Mouse (Mus musculus) hindlimb bud, embryonic 11.5 days (tissue): ENCODE results near the gene Cfap43.

Source experiments
- DNase-seq: peaks from one replicate; pipeline ENCODE4 v3.0.0-alpha.2; 2012; ENCODE audit warnings: low read depth, low spot score; ENCODE audit errors: extremely low spot score

The Cfap43 gene

DNA sequence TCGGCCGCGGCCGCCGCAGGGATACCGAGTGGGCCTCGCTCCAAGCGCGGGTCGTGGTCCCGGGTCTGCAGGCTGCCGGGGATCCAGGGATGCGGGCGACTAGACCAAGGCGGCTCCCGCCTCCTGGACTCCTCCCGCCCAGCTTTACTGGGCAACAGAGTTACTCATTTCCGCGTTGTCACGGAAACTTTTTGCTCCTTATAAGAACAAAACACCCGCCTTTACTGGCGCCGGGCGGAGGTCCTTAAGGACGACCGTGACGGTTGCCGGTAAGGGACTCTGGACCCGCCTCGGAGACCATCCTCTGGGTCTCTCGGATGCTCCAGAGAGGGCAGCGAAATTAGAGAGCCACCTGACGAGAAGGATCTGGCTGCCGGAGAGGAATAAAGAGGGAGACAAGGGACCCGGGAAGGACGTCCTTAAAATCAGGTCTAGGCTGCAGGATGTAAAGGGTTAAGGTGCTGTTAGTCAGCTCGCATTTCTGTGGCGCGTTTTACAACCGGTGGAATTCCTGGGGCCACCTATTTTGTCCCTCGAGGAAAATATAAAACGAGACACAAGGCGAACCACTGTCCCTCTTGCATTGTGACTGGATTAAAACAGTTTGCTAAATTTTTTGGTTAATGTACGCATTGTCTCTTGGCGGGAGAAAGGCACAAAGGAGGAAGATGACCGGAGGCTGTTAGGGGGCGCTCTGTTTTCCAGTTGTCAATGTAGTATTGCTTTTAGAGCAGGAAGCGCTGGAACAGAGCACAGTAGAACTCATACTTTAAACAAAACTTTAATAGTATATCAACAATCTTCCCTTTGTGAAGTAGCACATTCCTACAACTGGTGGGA is at the start of gene Cfap43, which contains the start of gene Itprip:
Gene Cfap43 (minus strand): TSS at position 162 of the 840 bp plus-strand sequence.
Gene Itprip (minus strand): TSS at position 174 of the 840 bp plus-strand sequence.
- DNase-seq, result peak; percentile 79

DNA sequence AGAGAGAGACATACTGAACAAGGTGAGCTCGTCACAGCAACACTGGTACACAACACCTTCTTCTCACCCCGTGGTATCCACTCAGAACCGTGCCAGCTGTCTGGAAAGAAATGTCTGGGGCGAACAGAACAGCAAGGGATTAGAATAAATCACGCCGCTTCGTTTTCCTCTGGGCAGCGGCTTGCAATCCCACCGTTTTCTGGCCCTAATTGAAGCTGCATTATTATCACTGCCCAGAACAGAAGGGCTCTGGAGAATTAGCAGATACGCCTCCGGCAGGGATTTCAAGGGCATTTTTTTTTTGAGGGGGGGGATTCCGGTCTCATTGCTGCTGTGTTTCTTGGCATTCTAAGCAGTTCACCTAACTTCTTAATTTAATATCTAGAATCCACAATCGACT is 39.1 kb upstream of the Cfap43 start:
- no peak for DNase-seq

DNA sequence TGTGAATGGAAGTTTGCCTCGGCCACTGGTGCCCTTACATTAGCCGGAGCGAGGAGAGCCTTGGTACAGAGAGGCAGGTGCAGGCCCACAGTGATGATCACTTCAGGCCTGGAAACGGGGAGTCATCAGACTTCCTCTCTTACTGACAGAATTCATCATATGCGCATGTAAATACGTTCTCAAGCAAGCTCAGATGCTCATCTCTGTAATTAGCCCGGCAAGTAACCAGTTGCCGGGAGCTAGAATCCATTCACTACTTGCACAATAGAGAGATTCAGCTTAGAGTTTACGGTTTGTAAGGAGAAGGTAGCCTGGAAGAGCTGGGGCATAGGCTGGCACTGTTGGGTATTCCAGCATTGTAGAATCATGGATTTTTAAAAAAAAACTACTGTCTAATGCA is 34.1 kb upstream of the Cfap43 start:
- no peak for DNase-seq

DNA sequence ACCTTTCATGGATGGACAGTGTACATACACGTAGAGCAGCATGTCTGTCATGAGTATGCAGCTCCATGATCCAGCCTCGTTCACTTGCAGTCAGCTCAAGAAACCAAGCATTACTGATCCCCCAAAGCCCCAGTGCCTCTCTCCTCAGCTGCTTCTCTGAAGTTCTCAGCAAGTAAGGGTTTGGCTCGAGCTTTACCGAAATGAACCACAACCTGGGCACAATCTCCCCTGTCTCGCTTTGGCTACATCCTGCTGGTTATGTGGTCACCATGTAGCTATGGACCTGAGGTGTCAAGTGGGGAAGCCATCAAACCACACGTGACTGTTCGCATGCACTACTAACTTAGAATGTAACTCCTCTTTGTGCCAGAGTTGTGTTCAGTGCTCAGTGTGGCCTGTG is 31.9 kb upstream of the Cfap43 start:
- no peak for DNase-seq

DNA sequence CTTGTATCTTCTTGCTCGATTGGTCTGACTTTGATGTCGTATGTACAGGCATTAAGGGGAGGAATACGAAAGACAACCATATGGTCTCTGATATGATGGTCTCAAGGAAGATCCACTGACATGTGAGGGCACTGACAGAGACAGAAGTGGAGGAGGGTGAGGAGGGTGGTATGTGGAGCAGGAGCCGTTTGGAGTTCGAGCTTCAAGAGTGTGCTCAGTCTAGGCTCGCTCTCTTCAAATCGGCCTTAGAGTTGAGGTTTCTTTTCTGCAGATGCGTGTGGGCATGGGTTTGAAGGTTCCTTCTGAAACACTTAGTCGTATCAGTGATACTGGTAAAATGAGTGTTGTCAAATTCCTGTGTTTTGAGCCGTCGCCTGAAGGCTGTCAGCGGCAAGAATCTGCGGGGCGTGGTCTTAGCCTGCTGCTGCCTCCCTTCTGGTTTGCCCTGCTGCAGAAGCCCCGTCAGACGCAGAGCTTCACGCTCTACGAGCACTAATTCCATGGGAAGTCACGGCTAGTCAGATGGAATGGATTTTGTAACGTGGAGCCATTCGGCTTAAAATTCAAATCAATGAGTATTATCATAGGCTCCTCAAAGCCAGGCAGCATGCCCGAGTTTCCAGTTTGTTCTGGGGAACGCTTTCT is 27.9 kb upstream of the Cfap43 start:
- DNase-seq, result no peak

DNA sequence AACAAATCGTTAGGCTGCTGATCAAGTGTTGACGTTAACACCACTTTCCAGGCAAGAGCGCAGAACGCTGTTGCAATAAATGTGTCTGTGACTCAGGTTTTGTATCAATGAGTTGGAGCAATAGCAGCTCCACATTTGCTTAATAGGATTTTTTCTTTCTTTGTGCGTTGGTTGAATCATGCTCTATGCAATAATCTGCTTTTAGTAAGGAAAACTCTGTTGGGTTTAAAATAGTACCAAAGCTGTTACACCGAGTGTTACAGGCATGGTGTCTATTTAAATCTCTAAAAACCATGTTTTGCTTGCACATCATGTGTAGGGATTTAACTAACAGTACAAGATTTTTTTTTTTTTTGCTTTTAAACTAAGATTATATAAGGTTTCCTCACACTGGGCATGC is 20.3 kb upstream of the Cfap43 start:
- DNase-seq, result no peak

DNA sequence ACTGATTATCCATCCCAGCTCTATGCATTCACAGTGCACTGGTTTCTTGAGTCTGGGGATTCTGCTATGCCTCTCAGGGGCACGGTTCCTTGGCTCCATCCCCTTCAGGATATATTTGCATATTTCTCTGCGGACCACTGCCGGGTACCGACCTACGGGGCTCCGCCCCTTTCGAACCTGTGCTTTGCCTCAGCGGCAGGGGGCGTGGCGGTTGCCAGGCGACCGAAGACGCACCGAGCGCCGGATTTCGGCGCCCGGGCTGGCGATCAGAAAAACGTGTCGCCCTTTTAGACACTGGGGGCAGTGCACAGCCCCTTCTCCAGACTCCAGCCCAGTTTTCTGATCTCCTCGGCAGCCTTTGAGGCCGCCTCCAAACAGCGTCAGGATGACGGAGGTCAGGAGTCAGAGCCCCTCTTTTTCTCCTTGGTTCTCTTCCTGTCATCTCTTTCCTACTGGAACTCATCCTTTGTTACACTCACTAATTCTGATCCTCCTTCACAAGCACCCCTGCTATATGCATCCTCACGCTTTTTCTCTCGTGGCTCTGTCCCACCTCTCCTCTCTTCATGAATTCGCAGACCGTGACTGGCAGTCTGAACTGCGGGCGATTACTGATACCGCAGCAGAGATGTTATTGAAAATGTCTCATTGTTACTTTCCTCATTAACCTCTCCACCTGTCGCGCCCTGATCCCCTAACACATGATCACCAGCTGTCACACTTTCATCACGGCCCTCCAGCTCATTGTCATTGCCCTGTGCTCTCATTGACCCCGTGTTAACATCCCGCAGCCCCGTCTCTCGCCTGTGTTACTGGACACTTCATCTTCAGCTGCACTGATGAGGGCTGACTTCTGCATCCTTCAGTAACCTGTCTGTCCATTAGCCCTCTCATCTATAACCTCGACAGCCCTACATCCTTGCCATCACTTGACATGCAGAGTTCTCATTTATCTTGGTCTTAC is 18.6 kb upstream of the Cfap43 start, which contains the start of gene Cfap58:
Gene Cfap58 (plus strand): TSS at position 233 of the 964 bp plus-strand sequence.
- DNase-seq, result peak; percentile 56

DNA sequence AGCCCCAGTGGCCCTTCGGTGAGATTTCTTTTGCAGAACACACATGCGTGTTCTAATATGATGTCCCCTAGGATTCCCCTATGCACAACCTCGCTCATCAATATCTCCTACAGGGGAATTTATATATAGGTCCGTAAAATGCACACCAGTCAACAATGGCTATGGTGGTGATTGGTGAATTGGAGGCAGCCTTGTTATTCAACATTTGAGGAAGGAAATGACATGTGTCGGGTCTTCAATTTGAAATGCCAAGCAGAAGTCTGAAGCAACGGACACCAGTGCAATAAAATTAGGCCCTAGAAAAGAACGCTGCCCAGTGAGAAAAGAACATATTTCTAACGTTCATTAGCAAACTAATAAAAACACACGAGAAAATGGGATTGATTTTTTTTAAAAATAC is 17.9 kb upstream of the Cfap43 start:
- DNase-seq, result no peak

DNA sequence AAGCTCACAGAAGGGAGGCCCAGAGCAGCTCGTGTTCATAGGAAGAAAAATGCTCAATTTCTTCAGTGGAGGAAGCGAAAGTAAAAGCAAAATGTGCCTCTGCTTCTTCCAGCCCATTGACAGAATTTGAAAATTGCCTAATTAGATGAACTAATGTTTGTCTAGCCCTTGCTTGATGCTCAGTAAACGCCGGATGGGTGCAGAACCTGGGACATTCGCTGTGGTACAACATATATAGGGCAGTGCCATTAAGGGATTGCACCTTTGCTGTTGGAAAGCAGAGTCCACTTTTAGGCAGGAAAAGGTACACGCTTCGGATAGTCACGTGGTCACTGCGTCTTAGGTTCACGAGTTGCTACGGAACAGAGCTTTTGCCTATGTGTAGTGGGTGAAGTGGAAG is 17.4 kb upstream of the Cfap43 start:
- DNase-seq, result no peak

DNA sequence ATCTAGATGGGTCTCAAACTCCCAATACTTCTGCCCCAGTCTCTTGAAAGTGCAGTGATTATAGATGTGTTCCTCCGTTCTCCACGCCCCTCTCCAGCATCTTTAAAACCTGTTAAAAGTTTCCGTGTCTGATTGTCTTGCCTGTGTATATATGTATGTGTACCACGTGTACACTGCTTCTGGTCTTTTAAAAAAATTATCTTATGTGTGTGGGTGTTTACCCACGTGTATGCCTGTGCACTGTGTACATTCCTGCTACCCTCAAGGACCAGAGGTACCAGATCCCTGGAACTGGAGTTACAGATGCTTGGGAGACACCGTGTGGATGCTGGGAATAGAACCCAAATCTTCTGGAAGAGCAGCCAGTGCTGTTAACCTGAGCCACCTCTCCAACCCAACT is 16.4 kb upstream of the Cfap43 start:
- no peak for DNase-seq

DNA sequence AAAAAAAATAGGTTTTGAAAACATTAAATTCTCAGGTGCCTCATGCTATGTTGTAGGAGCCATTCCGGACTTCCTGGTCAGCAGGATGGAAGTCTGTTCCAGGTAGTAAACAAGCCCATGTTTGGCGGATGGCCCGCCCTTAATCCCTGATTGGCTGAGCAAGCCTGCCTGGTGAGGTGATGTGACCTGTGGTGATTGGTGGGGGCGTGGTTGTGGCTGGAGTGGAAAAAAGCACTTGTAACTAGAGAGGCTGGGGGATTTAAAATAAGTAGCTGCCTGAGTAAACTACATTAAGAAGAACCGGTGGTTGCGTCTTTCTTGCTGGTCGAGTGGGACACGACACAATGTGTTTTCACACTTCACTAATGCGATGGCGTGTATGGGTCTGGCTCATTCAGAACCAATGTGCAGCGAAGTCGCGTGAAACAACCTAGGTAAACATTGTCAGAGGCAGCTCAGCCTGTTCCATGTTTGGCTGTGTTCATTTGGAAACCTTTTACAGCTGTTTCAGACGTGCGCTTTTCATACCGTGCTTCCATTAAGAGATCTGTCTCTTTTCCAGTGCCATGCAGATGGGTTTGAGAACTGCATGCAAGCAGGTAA is 15.7 kb upstream of the Cfap43 start:
- DNase-seq, result no peak

DNA sequence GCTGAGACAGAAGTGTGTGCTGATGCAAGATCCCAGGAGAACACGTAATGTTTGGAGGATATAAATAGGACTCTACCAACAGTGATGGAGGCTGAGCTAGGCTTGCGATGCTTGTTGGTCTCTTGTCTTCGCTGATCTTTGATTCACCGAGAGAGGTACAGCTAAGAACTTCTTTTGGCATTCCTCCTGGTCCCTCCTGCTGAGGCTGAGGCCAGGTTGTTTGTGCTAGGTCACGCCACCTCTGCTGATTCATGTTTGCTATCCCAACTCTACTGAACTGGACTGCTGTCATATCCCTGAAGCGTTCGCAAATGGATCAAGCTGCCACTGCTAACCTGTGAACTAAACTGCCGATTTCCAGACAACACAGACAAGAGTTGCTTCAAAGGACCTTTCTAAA is 15.1 kb upstream of the Cfap43 start:
- no peak for DNase-seq

DNA sequence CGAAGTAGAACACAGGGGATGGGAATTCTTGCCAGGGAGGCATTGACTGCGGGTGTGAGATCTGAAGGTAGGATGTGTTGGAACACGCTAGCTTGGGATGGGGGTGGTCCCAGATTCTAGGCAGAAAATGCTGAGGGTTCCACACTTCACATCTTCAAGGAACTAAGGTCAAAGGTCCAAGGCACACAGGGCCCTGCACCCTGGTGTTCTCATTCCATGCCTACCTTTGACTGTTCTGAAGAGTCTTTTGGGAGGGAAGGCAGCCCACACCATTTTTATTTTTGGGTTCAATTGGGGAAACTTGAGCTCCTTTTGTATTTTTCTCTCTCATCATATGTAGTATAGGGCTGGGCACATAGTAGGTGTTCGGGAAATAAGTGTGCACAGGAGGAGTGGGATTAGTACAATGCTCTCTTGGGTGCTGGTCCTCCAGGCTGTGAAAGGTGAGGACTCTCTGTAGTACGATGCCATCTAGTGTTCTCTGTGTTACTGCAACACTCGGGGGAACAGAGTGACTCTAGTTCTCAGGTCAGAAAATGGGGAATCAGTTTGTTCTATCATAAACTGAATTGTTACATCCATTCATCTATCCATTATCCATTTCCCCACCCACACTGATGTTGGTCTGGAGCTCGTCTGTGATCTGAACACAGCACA is 13.0 kb upstream of the Cfap43 start:
- no peak for DNase-seq

DNA sequence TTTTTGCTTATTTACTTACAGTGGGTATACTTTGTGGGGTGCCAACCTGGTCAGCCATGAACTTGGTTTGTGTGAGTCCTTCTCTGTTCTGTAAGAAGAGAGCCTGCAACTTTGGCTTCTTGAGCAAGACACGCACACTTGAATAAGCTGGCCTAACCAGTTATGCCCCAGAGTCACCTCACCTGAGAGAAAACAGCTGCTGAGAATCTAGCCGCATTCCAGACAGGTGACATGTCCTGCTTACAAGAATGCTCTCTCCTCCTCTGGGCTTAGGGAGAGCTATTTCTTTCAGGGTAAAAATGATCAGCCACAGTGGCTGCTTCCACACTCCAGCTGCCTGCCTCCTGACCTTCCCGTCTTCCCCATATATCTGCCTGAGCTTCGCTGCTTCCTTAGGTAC is 10.0 kb upstream of the Cfap43 start:
- no peak for DNase-seq

DNA sequence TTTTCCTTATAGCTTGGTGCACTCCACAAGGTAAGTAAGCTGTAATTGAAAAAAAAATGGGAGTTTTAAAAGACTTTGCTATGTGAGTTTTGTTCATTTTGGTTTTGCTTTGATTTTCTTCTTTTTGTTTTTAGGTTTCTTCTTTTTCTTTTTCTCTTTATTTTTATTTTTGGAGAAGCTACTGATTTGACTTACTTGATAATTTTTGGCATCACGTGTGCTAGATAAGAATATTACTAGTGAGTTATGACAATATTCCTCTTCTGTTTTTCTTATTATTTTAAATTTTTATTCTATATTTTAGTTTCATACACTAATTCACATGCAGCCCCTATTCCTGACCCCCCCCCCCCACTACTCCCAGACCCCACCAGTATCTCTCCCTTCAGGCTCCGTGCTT is 7.9 kb upstream of the Cfap43 start:
- no peak for DNase-seq

DNA sequence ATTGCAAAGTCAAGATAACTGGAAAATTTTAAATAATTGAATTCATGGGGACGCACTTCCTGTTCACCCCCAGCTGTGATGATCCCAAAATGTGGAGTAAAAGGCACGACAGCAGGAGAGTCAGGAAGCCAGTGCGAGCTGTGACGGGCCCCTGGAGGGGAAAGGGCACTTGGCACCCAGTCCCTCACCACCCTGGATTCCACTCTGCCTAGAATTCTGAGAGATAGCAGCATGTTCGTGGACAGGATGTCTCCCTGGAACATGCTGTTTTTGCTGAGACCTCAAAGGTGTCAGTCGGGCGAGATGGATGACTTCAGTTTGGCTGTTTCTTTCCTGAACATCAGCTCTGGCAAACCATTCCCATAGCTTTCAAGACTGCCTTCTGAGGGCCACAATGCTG is 6.7 kb upstream of the Cfap43 start:
- DNase-seq, result no peak

DNA sequence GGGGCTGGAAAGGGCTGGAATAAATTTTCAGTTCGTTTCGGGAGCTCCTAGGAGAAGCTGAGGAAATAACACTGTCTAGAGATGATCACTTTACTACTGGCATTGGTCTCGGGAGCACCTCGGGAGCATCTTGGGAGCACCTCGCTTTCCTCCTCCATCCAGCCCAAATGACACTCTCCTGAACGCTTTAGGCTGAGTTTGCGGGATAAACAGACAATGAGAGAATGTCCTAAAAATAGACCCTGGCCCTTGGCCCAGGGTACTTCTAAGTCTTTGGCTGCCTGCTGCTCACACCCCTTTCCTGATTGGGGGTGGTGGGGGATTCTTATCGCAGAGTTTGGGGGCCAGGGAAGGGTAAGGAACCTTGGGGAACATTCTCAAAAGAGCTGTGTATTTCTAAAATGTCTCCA is 884 bp upstream of the Cfap43 start:
- no peak for DNase-seq

DNA sequence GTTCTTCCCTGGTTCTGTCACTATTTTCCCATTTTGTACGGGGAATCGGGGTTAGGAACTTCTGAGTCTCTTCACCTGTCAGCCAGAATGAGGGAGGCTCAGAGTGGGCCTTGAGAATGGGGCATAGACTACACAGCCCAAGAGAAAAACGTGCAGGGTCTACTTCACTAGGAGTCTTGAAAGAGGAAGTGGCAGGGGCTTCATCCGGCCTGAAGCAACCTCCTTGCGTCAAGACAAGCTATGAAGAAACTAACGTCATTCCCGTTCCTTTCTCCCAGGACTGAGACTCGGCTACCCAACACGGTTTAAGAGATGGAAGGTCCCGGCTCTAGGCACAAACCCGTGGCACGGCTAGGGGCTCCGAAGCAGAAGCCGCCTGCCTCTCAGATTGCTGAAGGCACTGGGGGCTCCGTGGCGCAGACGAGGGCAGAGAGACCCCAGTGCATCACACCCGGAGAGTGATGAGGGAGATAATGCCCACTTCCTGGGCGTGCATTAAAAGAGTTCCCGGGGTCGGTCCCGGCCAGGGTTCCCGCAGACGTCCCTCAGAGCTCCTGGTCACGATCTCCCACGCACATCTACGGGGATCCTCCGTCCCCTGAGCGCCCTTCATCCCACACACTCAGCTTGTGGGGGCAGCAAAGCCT is 509 bp downstream of the Cfap43 start:
- DNase-seq, result no peak

DNA sequence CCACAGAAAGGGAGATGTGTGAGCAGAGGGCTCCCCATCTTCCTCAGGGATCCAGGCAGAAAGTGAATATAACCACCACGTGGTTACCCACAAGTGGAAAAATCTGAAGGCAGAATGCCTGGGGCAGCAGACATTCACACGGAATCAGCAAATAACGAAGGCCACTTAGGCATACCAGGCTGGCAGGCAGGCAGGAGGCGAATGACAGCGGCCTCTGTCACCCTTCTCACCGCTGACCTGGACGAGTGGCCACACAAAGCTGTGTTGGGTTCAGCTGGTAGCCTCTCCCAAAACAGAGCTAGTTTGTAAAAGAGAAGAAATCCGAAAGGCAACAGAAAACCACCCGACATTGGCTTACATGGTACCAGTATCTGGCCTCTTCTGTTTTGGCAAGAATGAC is 1.1 kb downstream of the Cfap43 start:
- DNase-seq, result no peak

DNA sequence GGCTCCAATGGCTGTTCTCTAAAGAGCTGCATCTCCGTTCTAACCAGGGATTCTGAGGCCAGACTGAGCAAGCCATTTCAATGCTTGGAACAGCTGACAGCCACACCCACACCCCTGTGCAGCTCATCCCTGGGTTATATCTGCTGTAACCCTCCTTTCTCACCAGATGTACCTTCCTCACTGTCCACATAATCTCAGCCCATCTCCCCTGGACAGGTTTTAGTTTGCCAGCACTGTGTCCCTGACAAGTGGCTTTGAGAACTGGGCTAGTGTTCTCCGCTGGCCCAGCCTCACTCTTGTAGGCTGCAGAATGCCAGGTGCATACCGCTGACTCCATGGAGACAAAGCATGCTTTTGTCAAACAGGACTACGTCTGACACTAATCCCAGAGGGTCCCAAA is 1.7 kb downstream of the Cfap43 start:
- DNase-seq, result no peak
